Mouse (Mus musculus) brain, embryonic 14.5 days (tissue): ENCODE results near the gene Thbs4.

ENCODE experiments used
- CTCF ChIP-seq: fragments of 200-500 bp; IDR thresholded peaks from 2 replicates; pipeline ENCODE4 v1.5.1; 2012; ENCODE audit warnings: inconsistent platforms, mild to moderate bottlenecking, moderate library complexity, borderline replicate concordance; ENCODE audit not compliant: insufficient read depth, insufficient read length; ENCODE audit errors: extremely low read depth
- POLR2A ChIP-seq: fragments of 200-500 bp; IDR thresholded peaks from 2 replicates; pipeline ENCODE4 v1.6.1; 2012; ENCODE audit warnings: mild to moderate bottlenecking, inconsistent platforms, borderline replicate concordance; ENCODE audit not compliant: poor library complexity, insufficient read depth, insufficient read length, severe bottlenecking; ENCODE audit errors: extremely low read depth

DNA sequence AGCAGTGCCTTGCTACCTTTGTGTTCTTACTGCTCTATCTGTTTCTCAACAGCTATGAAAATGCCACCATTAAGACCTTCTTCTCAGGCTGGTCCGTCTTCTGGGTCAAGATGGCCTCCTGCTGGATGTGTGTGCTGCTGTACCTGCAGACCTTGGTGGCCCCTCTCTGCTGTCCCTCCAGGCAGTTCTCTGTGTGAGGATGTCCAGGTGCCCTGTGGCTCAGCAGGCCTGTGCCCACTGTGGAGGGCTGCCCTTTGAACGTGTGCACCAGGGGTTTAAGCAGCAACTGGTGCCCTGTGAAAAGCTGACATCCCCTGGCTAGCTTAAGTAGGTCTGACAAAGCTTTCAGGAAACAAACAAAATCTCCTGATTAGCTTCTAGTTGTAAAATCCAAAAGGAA, 86.7 kb downstream of the Thbs4 start:
- no peak for TF ChIP-seq CTCF
- no peak for TF ChIP-seq POLR2A
